In the genomic region with DNA sequence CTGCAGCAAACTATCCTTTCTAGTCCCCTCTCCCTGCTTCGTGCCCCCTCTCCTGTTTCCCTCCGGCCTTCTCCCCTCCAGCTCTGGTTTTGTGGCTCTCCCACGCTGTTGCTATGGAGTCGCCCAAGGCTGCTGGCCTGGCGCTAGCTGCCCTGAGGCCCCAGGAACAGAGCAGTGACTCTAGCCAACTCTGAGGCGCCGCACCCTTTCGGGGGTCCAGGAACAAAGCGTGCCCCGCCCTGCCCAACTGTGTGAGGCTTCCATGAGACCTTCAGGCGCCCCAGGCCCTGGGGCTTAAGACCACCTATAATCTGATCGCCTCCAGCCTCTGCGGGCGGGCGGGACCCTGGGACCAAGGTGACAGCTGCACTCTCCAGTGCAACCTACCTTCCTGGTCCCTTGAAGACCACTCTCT, we compare ENCODE assay signal across 8 mouse cellular contexts.
DNase-seq lines count a peak whose midpoint lies in the region; ATAC-seq and TF ChIP-seq lines count a peak whose summit lies in the region.

No protein-coding gene starts in this region.

- H3K4me1 ChIP-seq in kidney, embryonic 16.5 days (ENCODE audit: insufficient read depth, low read length) = peaks cover 22% of the 10 kb centered on the region
- no peaks in the 10 kb centered on the region for H3K4me1 ChIP-seq in kidney, adult 2 months (ENCODE audit: control insufficient read depth, insufficient read depth, low read length)
- peaks cover 3% of the 10 kb centered on the region; the same call in 1 of the 2 replicates for H3K4me1 ChIP-seq in bone marrow macrophage, adult 2 months (ENCODE audit: control insufficient read depth, insufficient read depth, low read length)

- no peaks in the 10 kb centered on the region for H3K36me3 ChIP-seq in kidney, embryonic 16.5 days (ENCODE audit: insufficient read depth, low read length)
- H3K36me3 ChIP-seq in kidney, adult 2 months (ENCODE audit: control insufficient read depth, insufficient read depth, low read length) = no peaks in the 10 kb centered on the region

- peak; percentile 91 for ATAC-seq in kidney, embryonic 16.5 days (ENCODE audit: low FRiP score, low TSS enrichment)

- no peak for DNase-seq in kidney, adult 2 months
- peak; percentile 37 to 47 for DNase-seq in heart, adult 18-20 months
- peak; percentile 64 to 74 for DNase-seq in kidney, postnatal 4 days
- peak; percentile 67 for DNase-seq in mesoderm, embryonic 11.5 days (ENCODE audit: low read depth, low spot score)
- peak; percentile 36 for DNase-seq in urinary bladder, adult 2 months (ENCODE audit: low spot score)
- DNase-seq in thymus, postnatal 25 days = no peak

- TF ChIP-seq POLR2A in kidney, adult 2 months (IDR thresholded peaks at IDR 0.05; ENCODE audit: low read depth, low read length) = no peak
- TF ChIP-seq POLR2A in bone marrow macrophage, adult 2 months (IDR thresholded peaks at IDR 0.05; ENCODE audit: borderline replicate concordance, low read depth, low read length) = no peak

- no peaks in the 10 kb centered on the region for H3K9me3 ChIP-seq in kidney, embryonic 16.5 days (ENCODE audit: low read length)

- 0 out of 2 replicates have a peak, but pooled peaks cover 14% of the 10 kb centered on the region for H3K27me3 ChIP-seq in kidney, embryonic 16.5 days (ENCODE audit: insufficient read depth, low read length)
- H3K27me3 ChIP-seq in kidney, adult 2 months (replicated peaks; ENCODE audit: control insufficient read depth, insufficient read depth, low read length) = no peaks in the 10 kb centered on the region; the same call in 1 of the 2 replicates

- H3K27ac ChIP-seq in kidney, embryonic 16.5 days (ENCODE audit: low read length) = peak overlapping the region; percentile 51; the same call in 1 of the 2 replicates
- H3K27ac ChIP-seq in kidney, adult 2 months (ENCODE audit: insufficient read depth, low read depth, low read length) = no peak overlapping the region
- H3K27ac ChIP-seq in bone marrow macrophage, adult 2 months (ENCODE audit: insufficient read depth, low read depth, low read length) = no peak overlapping the region

- peak overlapping the region; percentile 68 for H3K9ac ChIP-seq in kidney, embryonic 16.5 days (replicated peaks; ENCODE audit: low read length)

- H3K4me3 ChIP-seq in kidney, embryonic 16.5 days (ENCODE audit: low read length) = peak overlapping the region; percentile 63
- no peak overlapping the region for H3K4me3 ChIP-seq in kidney, adult 2 months (ENCODE audit: insufficient read depth, low read depth, low read length)
- H3K4me3 ChIP-seq in bone marrow macrophage, adult 2 months (ENCODE audit: insufficient read depth, low read length) = peak overlapping the region; percentile 56

- peak overlapping the region; percentile 98 for H3K4me2 ChIP-seq in kidney, embryonic 16.5 days (replicated peaks; ENCODE audit: low read depth, low read length)

- WGBS in kidney, embryonic 16.5 days = 1% methylated on average over 15 of the region's 15 CpGs
- 18% methylated on average over 15 of the region's 15 CpGs for WGBS in kidney, adult 2 months

- TF ChIP-seq CTCF in kidney, adult 2 months (conservative IDR thresholded peaks at IDR 0.05; ENCODE audit: insufficient read depth, insufficient read length, low read depth, low read length) = no peak
- TF ChIP-seq CTCF in bone marrow macrophage, adult 2 months (IDR thresholded peaks at IDR 0.05; ENCODE audit: low read depth, low read length) = no peak

Comparison
In these comparisons a context has a peak if more than half of its experiments do, and no peak if none do; other contexts are left out.
1. DNase-seq: peak in heart, adult 18-20 months (2 of 2), kidney, postnatal 4 days (2 of 2), mesoderm, embryonic 11.5 days (single experiment) and urinary bladder, adult 2 months (single experiment); none in kidney, adult 2 months (single experiment) and thymus, postnatal 25 days (single experiment).